Mouse (Mus musculus) frontal cortex, postnatal 25 days (tissue): Measurements from ENCODE around the gene Zfpl1.

Experiments used
- DNase-seq, 2 experiments: peaks; one replicate each; pipeline ENCODE4 v3.0.0; 2022; ENCODE audit warnings: low spot score in 2 of 2

Zfpl1 gene

GRCm38 (mm10) chr19:6097847-6098246, 13.1 kb upstream of the Zfpl1 start:
- no peak for DNase-seq

GRCm38 (mm10) chr19:6094119-6094518, 9.4 kb upstream of the Zfpl1 start, which contains the start of gene AC131692.1:
Gene AC131692.1 (plus strand): TSS chr19:6094419.
- no peak for DNase-seq

- DNase-seq, result no peak
Observed at GRCm38 (mm10) chr19:6088841-6089240, 4.1 kb upstream of the Zfpl1 start.

- no peak for DNase-seq
Observed at GRCm38 (mm10) chr19:6085417-6085879, 692 bp upstream of the Zfpl1 start.

- no peak for DNase-seq
Observed at GRCm38 (mm10) chr19:6082156-6082555, 2.6 kb downstream of the Zfpl1 start, which contains the start of gene Gm28374. Gene Gm28374 (minus strand): TSS chr19:6082256.

GRCm38 (mm10) chr19:6079983-6080480, 4.7 kb downstream of the Zfpl1 start, which contains the start of gene Tmem262:
Gene Tmem262 (plus strand): TSS chr19:6080033.
- DNase-seq, result no peak

- peak; percentile 73 to 85 for DNase-seq
Observed at GRCm38 (mm10) chr19:6076564-6077393, 8.0 kb downstream of the Zfpl1 start, which contains the start of gene Vps51. Gene Vps51 (minus strand): TSS chr19:6077231.

- no peak for DNase-seq
Observed at GRCm38 (mm10) chr19:6073889-6074288, 10.9 kb downstream of the Zfpl1 start.

GRCm38 (mm10) chr19:6071261-6071660, 13.5 kb downstream of the Zfpl1 start:
- DNase-seq, result no peak

- no peak for DNase-seq
Observed at GRCm38 (mm10) chr19:6070571-6071250, 14.0 kb downstream of the Zfpl1 start.

GRCm38 (mm10) chr19:6069851-6070250, 14.9 kb downstream of the Zfpl1 start:
- DNase-seq, result no peak

GRCm38 (mm10) chr19:6068951-6069350, 15.8 kb downstream of the Zfpl1 start:
- DNase-seq, result no peak

GRCm38 (mm10) chr19:6067724-6068415, 16.9 kb downstream of the Zfpl1 start, which contains the start of gene Tm7sf2:
Gene Tm7sf2 (minus strand): TSS chr19:6068373.
- peak; percentile 69 to 77 for DNase-seq

- peak; percentile 70 to 74 for DNase-seq
Observed at GRCm38 (mm10) chr19:6067011-6067723, 17.6 kb downstream of the Zfpl1 start.

- no peak for DNase-seq
Observed at GRCm38 (mm10) chr19:6066571-6066970, 18.2 kb downstream of the Zfpl1 start.

GRCm38 (mm10) chr19:6063081-6063480, 21.7 kb downstream of the Zfpl1 start:
- no peak for DNase-seq

GRCm38 (mm10) chr19:6062418-6062817, 22.3 kb downstream of the Zfpl1 start:
- no peak for DNase-seq

GRCm38 (mm10) chr19:6061641-6062302, 23.0 kb downstream of the Zfpl1 start:
- no peak for DNase-seq

GRCm38 (mm10) chr19:6061021-6061533, 23.7 kb downstream of the Zfpl1 start, which contains the start of gene Znhit2:
Gene Znhit2 (plus strand): TSS chr19:6061192.
- peak; percentile 84 to 90 for DNase-seq

- no peak for DNase-seq
Observed at GRCm38 (mm10) chr19:6058966-6059365, 25.8 kb downstream of the Zfpl1 start.
